Mouse (Mus musculus) frontal cortex, postnatal 25 days (tissue): ENCODE results near the gene Igf2bp1.
"Not testable (repeated sequence)": the region's sequence is repeated elsewhere in the genome, so short reads cannot be mapped to it uniquely, and the experiment has no call there.

ENCODE experiments used
- DNase-seq, 2 experiments: peaks; one replicate each; pipeline ENCODE4 v3.0.0; 2022; ENCODE audit warnings: low spot score in 2 of 2

Gene Igf2bp1

GRCm38 (mm10) chr11:95963304-95963703 is 42.4 kb downstream of the Igf2bp1 start:
- DNase-seq, result no peak

DNA sequence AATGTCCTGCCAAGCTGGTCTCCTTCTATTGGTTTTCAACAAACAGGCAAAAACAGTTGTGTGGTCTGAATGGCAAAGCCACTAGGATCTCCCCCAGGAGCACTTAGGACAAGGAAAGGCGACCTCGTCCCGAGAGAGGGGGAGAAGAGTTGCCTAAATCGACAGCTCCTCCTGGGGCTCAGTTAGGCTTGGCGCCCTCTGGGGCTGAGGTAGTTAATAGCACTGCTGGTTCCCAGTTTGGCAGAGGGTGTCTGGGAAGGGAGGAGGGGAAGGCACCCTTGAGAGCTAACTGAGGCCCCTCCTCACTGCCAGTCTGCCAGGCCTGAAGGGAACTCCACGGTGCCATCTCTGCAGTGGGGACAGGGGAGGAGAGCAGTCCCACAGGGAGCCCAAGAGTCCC is 46.6 kb downstream of the Igf2bp1 start:
- no peak for DNase-seq

GRCm38 (mm10) chr11:95958251-95958650 is 47.5 kb downstream of the Igf2bp1 start:
- no peak for DNase-seq

- no peak for DNase-seq
Measured at GRCm38 (mm10) chr11:95957407-95957806, 48.3 kb downstream of the Igf2bp1 start.

- no peak for DNase-seq
Measured at GRCm38 (mm10) chr11:95953313-95953712, 52.4 kb downstream of the Igf2bp1 start.

- DNase-seq, result no peak
Measured at GRCm38 (mm10) chr11:95945838-95946472, 59.8 kb downstream of the Igf2bp1 start.

- no peak for DNase-seq
Measured at GRCm38 (mm10) chr11:95939828-95940507, 65.8 kb downstream of the Igf2bp1 start.

DNA sequence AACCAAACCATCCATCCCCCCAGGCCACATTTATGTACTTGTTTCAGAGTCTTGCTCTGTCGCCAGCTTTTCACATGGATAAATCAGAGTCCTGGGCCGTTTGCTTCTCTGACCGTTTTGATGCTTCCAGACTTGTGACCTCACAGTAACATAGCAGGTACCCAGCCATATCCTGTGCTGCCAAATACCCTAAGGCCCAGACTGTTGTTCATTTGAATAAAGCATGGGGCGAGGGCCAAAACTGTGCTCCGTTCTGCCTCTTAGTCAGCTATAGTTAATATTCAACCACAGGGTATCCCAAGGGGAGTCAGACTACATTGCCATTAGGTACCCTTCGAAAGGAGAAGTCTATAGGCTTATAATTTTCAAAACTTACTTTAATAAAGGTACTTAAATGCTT is 69.3 kb downstream of the Igf2bp1 start:
- no peak for DNase-seq

DNA sequence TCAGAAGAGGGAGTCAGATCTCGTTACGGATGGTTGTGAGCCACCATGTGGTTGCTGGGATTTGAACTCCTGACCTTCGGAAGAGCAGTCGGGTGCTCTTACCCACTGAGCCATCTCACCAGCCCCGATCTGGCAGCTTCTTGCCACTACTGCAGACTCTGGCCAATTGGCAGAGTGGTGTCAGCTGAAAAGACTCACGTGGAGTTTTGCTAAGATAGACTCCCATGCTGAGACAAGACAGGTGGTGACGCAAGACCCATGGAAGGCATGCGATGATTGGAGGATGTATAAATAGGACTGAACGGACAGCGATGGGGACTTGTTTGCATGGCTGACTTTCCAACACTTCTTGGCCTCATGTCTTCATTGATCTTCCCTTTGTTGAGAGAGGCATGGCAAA is 73.6 kb downstream of the Igf2bp1 start:
- not testable (repeated sequence) for DNase-seq

GRCm38 (mm10) chr11:95926398-95926797 is 79.3 kb downstream of the Igf2bp1 start:
- DNase-seq, result no peak

DNA sequence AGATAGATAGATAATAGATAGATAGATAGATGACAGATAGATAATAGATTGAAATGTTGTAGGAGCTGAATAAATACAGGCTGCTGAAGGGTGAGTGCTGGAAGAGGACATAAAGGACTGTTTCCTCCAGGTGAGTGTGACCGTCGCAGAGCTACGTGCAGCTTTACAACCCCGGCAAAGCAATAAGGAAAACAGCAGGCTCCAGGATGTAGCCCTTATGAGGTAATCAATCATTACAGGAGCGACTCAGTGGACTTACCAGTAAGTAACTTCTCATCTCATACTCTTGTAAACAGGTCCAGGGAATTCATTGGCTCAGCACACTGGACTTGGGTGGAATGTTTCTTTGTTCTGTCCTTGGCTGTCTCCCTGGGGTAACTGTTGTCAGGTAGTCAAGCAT is 79.8 kb downstream of the Igf2bp1 start:
- no peak for DNase-seq

- DNase-seq, result no peak
Measured at GRCm38 (mm10) chr11:95924215-95924614, 81.5 kb downstream of the Igf2bp1 start.

DNA sequence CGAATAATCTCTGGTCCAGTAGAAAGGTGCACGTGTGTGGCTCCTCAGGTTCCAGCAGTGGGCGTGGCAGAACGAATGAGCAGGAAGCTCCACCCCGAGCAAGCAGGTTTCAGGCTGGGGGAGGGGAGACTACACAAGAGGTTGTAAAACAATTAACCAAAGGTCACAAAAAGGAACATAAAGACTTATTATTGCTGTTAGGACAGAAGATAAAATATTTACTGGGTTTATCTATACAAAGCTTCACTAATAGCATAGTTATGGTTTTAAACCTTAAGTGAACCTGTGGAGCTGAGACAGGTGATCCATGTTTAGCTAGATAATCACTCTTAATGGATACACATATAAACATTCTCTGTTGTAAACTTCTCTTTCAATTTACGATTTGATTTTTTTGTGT is 82.3 kb downstream of the Igf2bp1 start:
- DNase-seq, result not testable (repeated sequence)

GRCm38 (mm10) chr11:95921991-95922621 is 83.6 kb downstream of the Igf2bp1 start:
- no peak for DNase-seq

GRCm38 (mm10) chr11:95916426-95916825 is 89.3 kb downstream of the Igf2bp1 start:
- DNase-seq, result no peak

DNA sequence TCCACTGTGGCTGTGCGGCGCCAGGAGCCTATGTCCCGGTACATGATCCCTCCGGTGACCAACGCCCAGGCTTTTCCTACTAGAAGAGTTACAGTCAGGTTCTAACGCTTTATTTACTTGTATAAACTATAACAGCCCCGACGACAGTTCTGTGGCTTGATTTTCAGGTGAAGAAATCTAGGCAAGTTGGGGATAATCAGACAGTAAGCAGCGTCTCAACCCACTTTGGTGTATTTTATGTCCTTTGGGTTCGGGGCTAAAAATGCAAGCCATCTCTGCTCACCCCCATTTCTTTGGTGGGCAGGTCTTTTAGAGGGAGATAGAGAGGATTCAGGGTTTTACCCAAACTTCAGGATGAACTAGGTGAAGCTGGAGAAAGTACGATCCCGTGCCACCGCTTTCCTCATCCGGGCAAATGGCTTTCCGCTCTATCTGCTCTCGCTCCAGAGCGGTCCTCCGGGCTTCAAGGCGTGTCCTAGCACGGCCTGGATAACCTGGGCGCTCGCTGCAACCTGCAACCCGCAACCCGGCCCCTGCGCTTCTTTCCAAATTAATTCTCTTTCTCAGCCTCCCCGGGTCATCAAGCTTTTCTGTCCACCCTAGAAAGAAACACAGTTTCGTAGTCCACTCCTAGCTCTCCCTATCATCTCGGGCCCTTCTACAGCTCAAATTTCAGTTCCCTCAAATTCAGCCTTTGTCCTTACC is 90.6 kb downstream of the Igf2bp1 start:
- no peak for DNase-seq

DNA sequence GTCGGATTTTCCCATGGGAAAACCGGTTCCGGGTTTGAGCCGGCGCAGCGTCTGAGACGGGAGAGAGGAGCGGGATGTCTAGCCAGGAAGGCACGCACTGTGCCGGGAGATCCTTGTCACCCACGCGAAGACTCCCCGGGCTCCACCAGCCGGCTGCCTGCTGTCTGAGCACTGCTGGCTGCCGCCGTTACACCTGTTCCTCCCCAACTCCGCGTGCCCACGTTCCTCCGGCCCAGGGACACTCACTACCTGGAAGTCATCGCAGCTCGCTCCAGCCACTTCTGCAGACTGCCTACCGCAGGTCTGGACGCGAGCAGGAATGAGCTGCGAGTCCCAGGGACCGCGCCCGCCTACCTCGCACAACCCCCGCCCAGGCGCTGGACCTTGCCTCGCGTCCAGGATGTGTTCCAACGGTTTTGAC is 91.2 kb downstream of the Igf2bp1 start, which contains the start of gene B4galnt2:
B4galnt2 (minus strand) TSS at position 321 of the 421 bp plus-strand sequence.
- DNase-seq, result no peak

GRCm38 (mm10) chr11:95913959-95914566 is 91.7 kb downstream of the Igf2bp1 start:
- no peak for DNase-seq

GRCm38 (mm10) chr11:95911579-95911978 is 94.2 kb downstream of the Igf2bp1 start:
- DNase-seq, result no peak

DNA sequence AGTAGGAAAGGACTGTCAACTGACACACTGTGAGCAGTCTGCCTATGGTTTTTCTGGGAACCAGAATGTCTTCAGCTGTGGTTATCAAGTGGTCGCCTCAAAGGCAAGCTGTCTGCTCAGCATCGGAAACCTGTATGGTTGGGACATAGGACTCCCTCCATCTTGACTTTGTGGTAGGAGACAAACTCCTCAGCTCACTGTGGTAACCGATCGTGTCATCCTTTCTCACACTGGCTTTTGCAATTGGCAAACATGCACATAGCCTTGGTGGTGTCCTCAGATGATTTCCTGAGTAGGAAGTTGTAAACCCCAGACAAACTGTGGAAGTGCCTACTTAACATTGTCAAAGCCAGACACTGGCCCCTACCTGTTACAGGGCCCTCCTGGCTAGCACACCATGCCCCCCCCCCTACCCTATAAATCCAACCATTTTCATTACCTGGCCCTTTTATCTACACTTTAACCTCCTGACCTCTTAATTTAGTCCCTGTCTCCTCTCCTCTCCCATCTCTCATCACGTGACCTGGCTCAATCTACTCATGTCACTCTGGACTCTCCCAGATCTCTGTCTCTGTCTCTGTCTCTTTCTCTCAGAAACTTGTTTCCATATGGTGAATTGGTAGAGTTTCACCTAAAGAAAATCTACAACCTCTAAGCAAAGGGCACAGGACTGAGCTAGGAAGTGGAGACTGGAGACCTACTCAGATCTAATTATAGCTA is 97.8 kb downstream of the Igf2bp1 start:
- no peak for DNase-seq
